Mouse (Mus musculus) bone marrow macrophage, adult 2 months (primary cell): ENCODE data around the gene Gm884.

ENCODE experiments used
- CTCF ChIP-seq: IDR thresholded peaks from 2 replicates; pipeline ENCODE4 v1.5.1; 2012; ENCODE audit warnings: low read depth, mild to moderate bottlenecking, low read length, moderate library complexity
- POLR2A ChIP-seq: IDR thresholded peaks from 2 replicates; pipeline ENCODE4 v1.6.1; 2012; ENCODE audit warnings: mild to moderate bottlenecking, low read depth, low read length, borderline replicate concordance

GRCm38 (mm10) chr11:103653359-103653965 lies 32.5 kb upstream of the Gm884 start:
- no peak for TF ChIP-seq CTCF
- no peak for TF ChIP-seq POLR2A
